Mouse (Mus musculus) spleen, adult 2 months (tissue): ENCODE data around the gene Syne3.

Source experiments
- CTCF ChIP-seq: fragments of 200-500 bp; IDR thresholded peaks from 2 replicates; pipeline ENCODE4 v1.5.1; 2011; ENCODE audit warnings: mild to moderate bottlenecking, inconsistent platforms; ENCODE audit not compliant: insufficient read depth, insufficient read length, insufficient replicate concordance; ENCODE audit errors: extremely low read depth
- POLR2A ChIP-seq: fragments of 200-500 bp; IDR thresholded peaks from 2 replicates; pipeline ENCODE4 v1.6.1; 2011; ENCODE audit warnings: low read depth, low read length, inconsistent platforms

GRCm38 (mm10) chr12:105008150-105008549, 1.5 kb downstream of the Syne3 start:
- TF ChIP-seq CTCF (no peak), POLR2A (no peak)
